Mouse (Mus musculus) olfactory bulb, adult 2 months (tissue): ENCODE results near the gene Smoc2.

ENCODE experiments used
- CTCF ChIP-seq: fragments of 200-500 bp; IDR thresholded peaks from 2 replicates; pipeline ENCODE4 v1.5.1; 2012; ENCODE audit warnings: low read depth, mild to moderate bottlenecking, low read length, moderate library complexity; ENCODE audit not compliant: insufficient read depth
- POLR2A ChIP-seq: fragments of 200-500 bp; IDR thresholded peaks from 2 replicates; pipeline ENCODE4 v1.6.1; 2012; ENCODE audit warnings: mild to moderate bottlenecking, low read depth, low read length, moderate library complexity; ENCODE audit not compliant: insufficient read depth

DNA sequence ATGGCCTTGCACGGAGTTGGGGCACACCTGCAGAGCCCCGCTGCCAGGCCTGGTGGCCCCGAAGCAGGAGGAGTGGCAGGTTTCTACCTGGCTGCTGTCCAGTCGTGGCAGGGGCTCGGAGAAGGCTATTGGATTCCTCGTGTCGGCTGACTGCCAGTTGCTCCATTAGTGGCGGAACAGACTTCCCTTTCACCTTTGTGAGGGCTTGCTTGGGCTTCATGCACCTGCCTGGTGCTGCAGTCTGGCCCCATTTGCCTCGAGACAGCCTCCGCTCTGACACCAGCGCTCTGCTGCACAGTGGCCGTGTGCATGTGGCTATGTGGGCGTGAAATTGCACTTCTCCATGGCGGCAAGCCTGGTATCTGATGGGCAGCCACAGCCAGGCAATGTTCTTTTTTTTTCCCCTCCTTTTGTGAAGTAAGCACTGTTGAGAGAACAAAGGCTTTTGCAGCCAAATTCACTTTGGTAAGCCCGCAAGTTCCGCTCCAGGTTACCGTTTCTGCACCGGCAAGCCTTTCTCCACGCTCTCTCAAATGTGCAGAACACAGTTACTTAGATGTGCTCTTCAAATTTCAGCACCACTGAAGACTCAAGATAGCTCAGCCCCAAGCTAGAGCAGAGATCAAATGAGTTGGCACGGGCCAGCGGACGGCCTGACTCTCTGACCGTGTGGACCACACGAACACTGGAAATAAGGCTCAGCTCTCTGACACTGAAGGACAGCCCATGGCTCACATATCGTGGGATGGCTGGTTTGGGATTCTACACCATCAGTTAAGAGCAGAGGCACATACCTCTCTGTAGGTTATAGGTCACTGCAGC lies 93.2 kb downstream of the Smoc2 start:
- TF ChIP-seq CTCF (no peak), POLR2A (no peak)
